Comparison of ENCODE assay signal across 9 mouse cellular contexts in genomic region chr5:93101371-93101791, GRCm38 (mm10). TPM values are rescaled to one million over a fixed set of nuclear protein-coding genes. Genes with fewer than 3 reads are reported as not detected.
DNase-seq lines count a peak whose midpoint lies in the region; ATAC-seq lines count a peak whose summit lies in the region.
"Had no signal": no experiment of that assay in that cellular context is flagged by ENCODE, and none has a peak within 500 bp of the region (broad histone marks: within the 10 kb centered on the region; RNA-seq: fewer than 3 reads in every experiment).

No protein-coding gene starts in this region.

- H3K36me3 ChIP-seq in limb, embryonic 12.5 days: peaks cover 20% of the 10 kb centered on the region

- peaks cover 45% of the 10 kb centered on the region for H3K4me1 ChIP-seq in limb, embryonic 12.5 days (replicated peaks)

- 0 out of 2 replicates have a peak overlapping the region, but pooled peaks have one; percentile 8 for H3K4me2 ChIP-seq in limb, embryonic 12.5 days

- WGBS in limb, embryonic 12.5 days: 36% methylated on average over 8 of the region's 8 CpGs

- no peak overlapping the region for H3K9ac ChIP-seq in limb, embryonic 12.5 days (replicated peaks)

- peak; percentile 37 for DNase-seq in embryo, embryonic 11 days
- DNase-seq in embryo, embryonic 9.5 days (ENCODE audit: extremely low spot score): no peak
- DNase-seq in adrenal gland, postnatal 10 days: peak; percentile 24
- DNase-seq in heart, postnatal 36 days: peak; percentile 28 to 50
- no peak for DNase-seq in testis, postnatal 14 days (ENCODE audit: low spot score)
- DNase-seq in cerebellum, adult 8-10 months: no peak
- no peak for DNase-seq in adipocyte (ENCODE audit: low spot score)

- no peak overlapping the region for H3K4me3 ChIP-seq in limb, embryonic 12.5 days (replicated peaks)

- H3K27ac ChIP-seq in limb, embryonic 12.5 days: peak overlapping the region; percentile 53; the same call in 1 of the 2 replicates

- no peaks in the 10 kb centered on the region for H3K27me3 ChIP-seq in limb, embryonic 12.5 days

- no peaks in the 10 kb centered on the region for H3K9me3 ChIP-seq in limb, embryonic 12.5 days

- no peak for ATAC-seq in limb, embryonic 12.5 days (ENCODE audit: insufficient number of reproducible peaks, insufficient read depth, low FRiP score, low TSS enrichment, low read depth)
- ATAC-seq: midbrain, embryonic 16.5 days had no signal

- intact Hi-C loops in heart, postnatal 36 days (cut with DNase I): loop anchor here (5.0 kb wide), 1 partner anchor 104 kb away; no protein-coding TSS in a partner anchor

RNA-seq across cellular contexts. Expression of gene Sept11, which starts 8.1 kb away (rescaled TPM):
- 10 to 100 TPM; 67.7 to 77.8 TPM for total RNA-seq in adrenal gland, postnatal 10 days (2021)
- total RNA-seq in heart, postnatal 36 days (2021): 10 to 100 TPM; 29.9 to 32.5 TPM
- polyA plus RNA-seq in limb, embryonic 12.5 days (2016; fragmentation: Nextera tagmentation; extraction: Ambion mirVana): 258 and 277 TPM in 2 replicates

RNA-seq across cellular contexts. Expression of gene Sowahb, which starts 56.6 kb away (rescaled TPM):
- 1 to 10 TPM in 1 of 2 experiments, under 1 TPM in 1; 0.48 to 1.4 TPM for total RNA-seq in adrenal gland, postnatal 10 days (2021)
- under 1 TPM in 1 of 2 experiments, not detected in 1; 0.08 TPM for total RNA-seq in heart, postnatal 36 days (2021)
- polyA plus RNA-seq in limb, embryonic 12.5 days (2016; fragmentation: Nextera tagmentation; extraction: Ambion mirVana): 0.64 and 0.73 TPM in 2 replicates
- polyA plus RNA-seq: midbrain, embryonic 16.5 days had no signal

Comparison
In these comparisons a context has a peak if more than half of its experiments do, and no peak if none do; other contexts are left out.
1. DNase-seq: peak in embryo, embryonic 11 days (single experiment), adrenal gland, postnatal 10 days (single experiment) and heart, postnatal 36 days (2 of 2); none in embryo, embryonic 9.5 days (single experiment), testis, postnatal 14 days (single experiment), cerebellum, adult 8-10 months (single experiment) and adipocyte (single experiment).